15 mouse cellular contexts compared by ENCODE assay signal in the genomic region with DNA sequence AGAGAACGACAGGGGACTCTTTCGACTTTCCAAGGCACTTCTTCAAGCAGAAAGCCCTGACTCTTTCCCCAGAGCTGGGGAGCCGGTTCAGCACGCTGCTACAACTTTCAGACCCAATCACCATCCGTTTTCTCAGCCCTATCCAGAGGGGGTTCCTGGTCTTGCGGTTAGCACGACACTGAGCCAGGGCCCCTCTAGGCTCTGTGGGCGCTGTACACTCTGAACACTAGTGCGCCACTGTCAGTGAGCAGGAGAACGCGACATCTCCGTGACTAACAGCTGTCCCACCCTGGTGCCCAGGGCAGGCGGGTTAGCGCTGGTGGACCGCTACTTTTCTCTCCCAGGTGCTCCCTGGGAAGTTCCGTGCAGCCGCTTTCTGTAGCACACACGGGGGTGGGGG. TPM values are rescaled to one million over a fixed set of nuclear protein-coding genes. Genes with fewer than 3 reads are reported as not detected.
DNase-seq lines count a peak whose midpoint lies in the region; ATAC-seq lines count a peak whose summit lies in the region.
"Had no signal": no experiment of that assay in that cellular context is flagged by ENCODE, and none has a peak within 500 bp of the region (broad histone marks: within the 10 kb centered on the region; RNA-seq: fewer than 3 reads in every experiment).

No protein-coding gene starts in this region.

- 0% methylated on average over 18 of the region's 18 CpGs for WGBS in heart, embryonic 12.5 days
- WGBS in midbrain, embryonic 11.5 days = 1% methylated on average over 18 of the region's 18 CpGs
- WGBS in midbrain, embryonic 15.5 days = 2% methylated on average over 18 of the region's 18 CpGs
- 2% methylated on average over 18 of the region's 18 CpGs for WGBS in neural tube, embryonic 15.5 days

- peaks cover 11% of the 10 kb centered on the region for H3K4me1 ChIP-seq in heart, embryonic 12.5 days (replicated peaks)
- peaks cover 2% of the 10 kb centered on the region; the same call in 1 of the 2 replicates for H3K4me1 ChIP-seq in midbrain, embryonic 11.5 days (ENCODE audit: control insufficient read depth, insufficient read depth, low read length)
- H3K4me1 ChIP-seq in midbrain, embryonic 15.5 days = peaks cover 3% of the 10 kb centered on the region
- H3K4me1 ChIP-seq in neural tube, embryonic 15.5 days = peaks cover 7% of the 10 kb centered on the region

- H3K27me3 ChIP-seq in heart, embryonic 12.5 days (replicated peaks) = peaks cover 79% of the 10 kb centered on the region
- H3K27me3 ChIP-seq in midbrain, embryonic 11.5 days (ENCODE audit: control insufficient read depth, insufficient read depth, low read length) = peaks cover 50% of the 10 kb centered on the region
- peaks cover 59% of the 10 kb centered on the region for H3K27me3 ChIP-seq in midbrain, embryonic 15.5 days (replicated peaks)
- H3K27me3 ChIP-seq in neural tube, embryonic 15.5 days (replicated peaks) = peaks cover 54% of the 10 kb centered on the region
- H3K27me3 ChIP-seq: Patski had no signal

- peak overlapping the region; percentile 55 for H3K4me2 ChIP-seq in heart, embryonic 12.5 days
- H3K4me2 ChIP-seq in midbrain, embryonic 11.5 days = peak overlapping the region; percentile 22; the same call in 1 of the 2 replicates
- H3K4me2 ChIP-seq in midbrain, embryonic 15.5 days = no peak overlapping the region
- peak overlapping the region; percentile 11; the same call in 1 of the 2 replicates for H3K4me2 ChIP-seq in neural tube, embryonic 15.5 days
- H3K4me2 ChIP-seq: hindbrain, embryonic 15.5 days had no signal

- H3K9ac ChIP-seq in heart, embryonic 12.5 days = no peak overlapping the region; the same call in 1 of the 2 replicates
- H3K9ac ChIP-seq in midbrain, embryonic 11.5 days (ENCODE audit: low read length) = no peak overlapping the region
- H3K9ac ChIP-seq in midbrain, embryonic 15.5 days = no peak overlapping the region
- no peak overlapping the region for H3K9ac ChIP-seq in neural tube, embryonic 15.5 days (replicated peaks)
- H3K9ac ChIP-seq: hindbrain, embryonic 15.5 days; liver, postnatal 0 days had no signal

- H3K9me3 ChIP-seq in heart, embryonic 12.5 days (replicated peaks) = no peaks in the 10 kb centered on the region
- no peaks in the 10 kb centered on the region for H3K9me3 ChIP-seq in midbrain, embryonic 11.5 days (ENCODE audit: control insufficient read depth, low read length)
- no peaks in the 10 kb centered on the region for H3K9me3 ChIP-seq in midbrain, embryonic 15.5 days
- no peaks in the 10 kb centered on the region for H3K9me3 ChIP-seq in neural tube, embryonic 15.5 days (replicated peaks)
- H3K9me3 ChIP-seq: hindbrain, embryonic 15.5 days had no signal

- DNase-seq in heart, adult 18-20 months = no peak
- peak; percentile 86 for DNase-seq in midbrain, embryonic 11.5 days (ENCODE audit: low spot score, missing footprints)
- peak; percentile 9 for DNase-seq in forelimb bud, embryonic 11.5 days (ENCODE audit: low read depth, low spot score)
- no peak for DNase-seq in left cerebral cortex, postnatal 36 days (ENCODE audit: low spot score in 2 of 2)
- DNase-seq: adrenal gland, postnatal 14 days; cerebellum, adult 9-10 months; kidney, postnatal 14 days; liver, postnatal 0 days had no signal

- intact Hi-C loops in left cerebral cortex, postnatal 36 days (cut with DNase I) = no loop called here

- H3K4me3 ChIP-seq in heart, embryonic 12.5 days = peak overlapping the region; percentile 32
- no peak overlapping the region for H3K4me3 ChIP-seq in midbrain, embryonic 11.5 days (ENCODE audit: low read depth, low read length)
- H3K4me3 ChIP-seq in midbrain, embryonic 15.5 days = no peak overlapping the region
- no peak overlapping the region for H3K4me3 ChIP-seq in neural tube, embryonic 15.5 days (replicated peaks)
- H3K4me3 ChIP-seq: hindbrain, embryonic 15.5 days had no signal

- no peak for ATAC-seq in heart, embryonic 12.5 days (ENCODE audit: insufficient number of reproducible peaks, low FRiP score)
- ATAC-seq in midbrain, embryonic 11.5 days (ENCODE audit: low FRiP score) = no peak
- ATAC-seq in midbrain, embryonic 15.5 days (replicated peaks) = no peak
- no peak for ATAC-seq in neural tube, embryonic 15.5 days (ENCODE audit: low FRiP score)
- ATAC-seq: CD4-positive, CD25-positive, alpha-beta regulatory T cell, adult 4 months; liver, postnatal 0 days; Patski had no signal

- no peaks in the 10 kb centered on the region for H3K36me3 ChIP-seq in heart, embryonic 12.5 days
- H3K36me3 ChIP-seq in midbrain, embryonic 11.5 days (ENCODE audit: control insufficient read depth, insufficient read depth, low read length) = no peaks in the 10 kb centered on the region
- no peaks in the 10 kb centered on the region for H3K36me3 ChIP-seq in midbrain, embryonic 15.5 days (replicated peaks)
- no peaks in the 10 kb centered on the region for H3K36me3 ChIP-seq in neural tube, embryonic 15.5 days
- H3K36me3 ChIP-seq: hindbrain, embryonic 15.5 days had no signal

- H3K27ac ChIP-seq in heart, embryonic 12.5 days (ENCODE audit: poor library complexity, severe bottlenecking) = no peak overlapping the region
- H3K27ac ChIP-seq in midbrain, embryonic 11.5 days (ENCODE audit: low read depth, low read length) = no peak overlapping the region
- no peak overlapping the region for H3K27ac ChIP-seq in midbrain, embryonic 15.5 days
- no peak overlapping the region for H3K27ac ChIP-seq in neural tube, embryonic 15.5 days (replicated peaks)
- H3K27ac ChIP-seq: hindbrain, embryonic 15.5 days had no signal

RNA-seq across cellular contexts. Expression of a gene that starts 5.2 kb away (rescaled TPM):
- polyA plus RNA-seq in heart, embryonic 12.5 days (2016; fragmentation: Nextera tagmentation; extraction: Ambion mirVana) = 0.39 and 0.68 TPM in 2 replicates
- total RNA-seq in heart, adult 18-20 months (2021) = not detected
- polyA plus RNA-seq in midbrain, embryonic 11.5 days (2014; fragmentation: Nextera tagmentation; extraction: Ambion mirVana) = 4.7 and 5.8 TPM in 2 replicates
- polyA plus RNA-seq in midbrain, embryonic 15.5 days (2015; fragmentation: Nextera tagmentation; extraction: Ambion mirVana) = 8.0 and 10.7 TPM in 2 replicates
- polyA plus RNA-seq in neural tube, embryonic 15.5 days (2015; fragmentation: Nextera tagmentation; extraction: Ambion mirVana) = 0.08 and 1.1 TPM in 2 replicates
- total RNA-seq in left cerebral cortex, postnatal 36 days (2021) = 1 to 10 TPM; 6.0 to 6.4 TPM
- total RNA-seq: monocyte, adult 5-6 weeks had no signal
- polyA plus RNA-seq: CD4-positive, CD25-positive, alpha-beta regulatory T cell, adult 4 months; liver, postnatal 0 days had no signal

RNA-seq across cellular contexts. Expression of a gene that starts 23.8 kb away (rescaled TPM):
- 0.08 and 0.47 TPM in 2 replicates for polyA plus RNA-seq in heart, embryonic 12.5 days (2016; fragmentation: Nextera tagmentation; extraction: Ambion mirVana)
- total RNA-seq in heart, adult 18-20 months (2021) = under 1 TPM; 0.15 to 0.46 TPM
- polyA plus RNA-seq in midbrain, embryonic 11.5 days (2014; fragmentation: Nextera tagmentation; extraction: Ambion mirVana) = 13.6 and 17.3 TPM in 2 replicates
- polyA plus RNA-seq in midbrain, embryonic 15.5 days (2015; fragmentation: Nextera tagmentation; extraction: Ambion mirVana) = 44.3 and 55.9 TPM in 2 replicates
- polyA plus RNA-seq in neural tube, embryonic 15.5 days (2015; fragmentation: Nextera tagmentation; extraction: Ambion mirVana) = 0.13 and 1.3 TPM in 2 replicates
- 10 to 100 TPM; 19.4 to 21.5 TPM for total RNA-seq in left cerebral cortex, postnatal 36 days (2021)
- total RNA-seq: monocyte, adult 5-6 weeks had no signal
- polyA plus RNA-seq: CD4-positive, CD25-positive, alpha-beta regulatory T cell, adult 4 months had no signal

Comparison
In these comparisons a context has a peak if more than half of its experiments do, and no peak if none do; other contexts are left out.
1. DNase-seq: peak in midbrain, embryonic 11.5 days (single experiment) and forelimb bud, embryonic 11.5 days (single experiment); none in heart, adult 18-20 months (0 of 2) and left cerebral cortex, postnatal 36 days (0 of 2).